Mouse (Mus musculus): ENCODE results near the gene Atp1b3.

The Atp1b3 gene

GRCm38 (mm10) chr9:96292144-96292543 lies 72.1 kb downstream of the Atp1b3 start:
- no peak for ATAC-seq (ENCODE audit: insufficient number of reproducible peaks, low FRiP score, low TSS enrichment)

DNA sequence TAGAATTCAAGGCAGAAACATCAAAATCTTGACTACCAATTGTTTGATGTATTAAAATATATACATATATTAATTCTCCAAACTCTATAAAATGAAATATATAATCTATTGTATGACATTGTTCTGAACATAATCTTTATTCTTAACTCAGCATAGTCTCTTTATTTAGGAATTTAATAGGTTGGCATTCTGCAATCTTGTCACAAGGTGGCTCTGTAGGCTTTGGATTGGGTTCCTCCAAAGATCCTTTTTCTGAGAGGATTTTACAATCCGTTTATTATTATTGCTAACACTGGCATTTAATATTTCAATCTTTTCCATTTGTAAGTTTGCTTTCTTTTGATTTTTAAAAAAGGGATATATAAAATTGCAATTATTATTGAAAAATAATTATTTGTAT lies 79.3 kb downstream of the Atp1b3 start:
- no peak for ATAC-seq (ENCODE audit: insufficient number of reproducible peaks, low FRiP score, low TSS enrichment)

All from cerebellum, adult (tissue).